Mouse (Mus musculus): ENCODE data around the gene Vac14. TPM values are rescaled to one million over a fixed set of nuclear protein-coding genes. Genes with fewer than 3 reads are reported as not detected.
A peak's percentile ranks its signal among the peaks of the same experiment; 100 is the strongest.

Vac14 gene
- total and polyA plus RNA-seq, 2 experiments from 2014 or later, result 28.1 to 36.1 TPM

DNA sequence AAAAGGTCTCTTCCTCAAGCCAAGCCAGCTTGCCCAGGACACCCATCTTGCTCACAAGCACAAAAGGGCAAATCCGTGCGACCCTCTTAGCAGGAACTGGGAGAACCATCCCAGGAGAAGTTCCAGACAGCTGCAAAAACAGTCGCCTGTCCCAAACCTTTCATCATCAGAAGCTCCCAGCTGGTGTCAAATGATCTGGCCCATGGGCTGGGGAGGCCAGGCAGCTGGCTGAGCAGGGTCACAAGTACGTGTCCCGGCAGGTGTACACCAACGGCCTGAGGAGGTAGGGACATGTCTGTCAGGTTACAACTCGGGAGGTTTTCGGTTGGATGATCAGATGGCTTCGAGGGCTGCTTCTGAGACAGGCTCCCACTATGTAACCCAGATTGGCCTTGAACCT lies 128.3 kb downstream of the Vac14 start:
- no peaks in the 10 kb centered on the region for H3K4me1 ChIP-seq (ENCODE audit: insufficient read depth)
- no peak for DNase-seq
- H3K36me3 ChIP-seq (ENCODE audit: insufficient read depth), result no peaks in the 10 kb centered on the region
- ATAC-seq, result no peak
- no peak overlapping the region for H3K4me3 ChIP-seq (ENCODE audit: low read depth, low read length)
- H3K9me3 ChIP-seq (ENCODE audit: low read length), result no peaks in the 10 kb centered on the region
- no peak for TF ChIP-seq CTCF (IDR thresholded peaks at IDR 0.05; ENCODE audit: low read depth)
- no peak overlapping the region for H3K27ac ChIP-seq (ENCODE audit: low read depth, low read length)
- no peak overlapping the region for H3K4me2 ChIP-seq (ENCODE audit: low read depth)
- H3K9ac ChIP-seq, result no peak overlapping the region
- H3K27me3 ChIP-seq (ENCODE audit: insufficient read depth, low read length), result no peaks in the 10 kb centered on the region
- 71% methylated on average over 9 of the region's 9 CpGs for WGBS

DNA sequence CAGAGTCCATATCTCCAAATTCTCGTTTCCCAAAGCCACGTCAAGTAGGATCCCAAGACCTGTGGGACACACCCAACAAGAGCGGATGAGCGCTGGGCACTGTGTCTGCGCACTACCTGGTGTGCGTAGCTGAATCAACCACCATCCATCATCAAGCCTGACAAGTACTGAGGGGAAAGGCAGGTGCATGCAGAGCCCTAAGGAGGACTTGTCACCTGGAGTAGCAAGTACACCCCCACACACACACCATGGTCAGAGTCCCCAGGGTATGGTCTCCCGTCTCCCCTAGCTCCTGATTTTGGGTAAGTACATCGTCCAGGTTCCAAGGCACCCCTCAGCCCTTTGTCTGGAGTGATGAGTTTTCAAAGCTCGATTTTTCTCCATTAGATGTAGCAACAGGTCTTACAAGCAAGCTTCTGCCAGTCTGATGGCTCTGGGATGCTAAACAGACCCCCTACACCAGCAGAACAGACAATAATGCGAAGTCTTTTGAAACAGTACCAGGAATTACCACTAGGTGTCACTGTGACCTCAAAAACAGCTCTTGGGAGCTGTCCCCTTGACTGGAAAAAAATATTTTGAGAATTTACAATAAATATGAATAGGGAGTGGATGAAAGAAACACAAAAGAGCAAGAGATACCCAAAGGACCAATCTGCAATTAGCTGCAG lies 131.2 kb downstream of the Vac14 start:
- peak; percentile 84 for ATAC-seq
- no peaks in the 10 kb centered on the region for H3K4me1 ChIP-seq (ENCODE audit: insufficient read depth)
- no peak overlapping the region for H3K4me3 ChIP-seq (ENCODE audit: low read depth, low read length)
- WGBS, result 59% methylated on average over 10 of the region's 10 CpGs
- no peak overlapping the region for H3K9ac ChIP-seq
- no peaks in the 10 kb centered on the region for H3K9me3 ChIP-seq (ENCODE audit: low read length)
- H3K27ac ChIP-seq (ENCODE audit: low read depth, low read length), result no peak overlapping the region
- TF ChIP-seq CTCF (IDR thresholded peaks at IDR 0.05; ENCODE audit: low read depth), result peak; percentile 90
- H3K4me2 ChIP-seq (ENCODE audit: low read depth), result no peak overlapping the region
- H3K36me3 ChIP-seq (ENCODE audit: insufficient read depth), result no peaks in the 10 kb centered on the region
- peak; percentile 93 for DNase-seq
- H3K27me3 ChIP-seq (ENCODE audit: insufficient read depth, low read length), result no peaks in the 10 kb centered on the region; the same call in 1 of the 2 replicates

DNA sequence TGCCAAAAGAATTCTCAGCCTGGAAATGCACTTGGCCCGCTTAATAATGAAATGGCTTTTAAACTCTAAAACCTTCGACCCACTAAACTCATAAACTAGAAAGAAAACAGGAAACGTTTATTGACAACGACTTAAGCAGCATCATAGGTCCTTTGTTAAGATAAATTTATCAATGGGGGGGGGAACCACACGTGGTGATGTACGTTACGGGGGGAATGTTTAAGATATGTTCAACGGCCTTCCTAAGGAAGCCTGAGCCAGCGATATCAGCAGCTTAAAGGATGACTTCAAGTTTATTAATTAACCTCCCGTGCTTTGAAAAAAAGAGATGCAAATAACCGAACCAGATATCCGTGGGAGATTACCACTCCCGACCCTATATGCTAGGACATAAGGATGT lies 131.9 kb downstream of the Vac14 start:
- Histone ChIP-seq H3K9ac (no peak overlapping the region), H3K27me3 (ENCODE audit: insufficient read depth, low read length) (no peaks in the 10 kb centered on the region; the same call in 1 of the 2 replicates), H3K36me3 (ENCODE audit: insufficient read depth) (no peaks in the 10 kb centered on the region), H3K9me3 (ENCODE audit: low read length) (no peaks in the 10 kb centered on the region), H3K4me3 (ENCODE audit: low read depth, low read length) (no peak overlapping the region), H3K4me2 (ENCODE audit: low read depth) (no peak overlapping the region), H3K4me1 (ENCODE audit: insufficient read depth) (no peaks in the 10 kb centered on the region), H3K27ac (ENCODE audit: low read depth, low read length) (no peak overlapping the region)
- 40% methylated on average over 13 of the region's 13 CpGs for WGBS
- ATAC-seq, result no peak
- TF ChIP-seq CTCF (IDR thresholded peaks at IDR 0.05; ENCODE audit: low read depth), result no peak
- DNase-seq, result no peak

DNA sequence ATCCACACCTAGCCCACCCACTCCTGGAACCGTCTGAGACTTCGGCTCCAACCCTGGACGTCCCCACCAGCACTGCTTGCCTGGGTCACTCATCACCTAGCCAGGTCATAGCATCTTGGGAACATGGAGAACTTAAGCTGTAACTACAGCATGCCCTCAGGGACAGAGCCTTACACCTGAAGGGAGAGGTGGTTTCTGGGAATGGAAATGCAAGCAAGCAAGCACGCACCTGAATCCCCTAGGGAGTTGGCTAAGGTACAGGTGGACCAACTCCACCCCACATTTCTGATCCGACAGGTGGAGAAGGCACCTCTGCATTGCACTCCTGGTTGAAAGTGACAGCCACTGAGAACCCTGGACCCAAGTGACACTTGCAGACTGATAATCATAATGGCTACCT lies 133.1 kb downstream of the Vac14 start:
- Histone ChIP-seq H3K4me3 (ENCODE audit: low read depth, low read length) (no peak overlapping the region), H3K36me3 (ENCODE audit: insufficient read depth) (no peaks in the 10 kb centered on the region), H3K9me3 (ENCODE audit: low read length) (no peaks in the 10 kb centered on the region), H3K9ac (no peak overlapping the region), H3K4me2 (ENCODE audit: low read depth) (no peak overlapping the region), H3K27me3 (ENCODE audit: insufficient read depth, low read length) (no peaks in the 10 kb centered on the region; the same call in 1 of the 2 replicates), H3K27ac (ENCODE audit: low read depth, low read length) (no peak overlapping the region), H3K4me1 (ENCODE audit: insufficient read depth) (no peaks in the 10 kb centered on the region)
- DNase-seq (no peak), ATAC-seq (no peak)
- WGBS, result 87% methylated on average over 5 of the region's 5 CpGs
- no peak for TF ChIP-seq CTCF (IDR thresholded peaks at IDR 0.05; ENCODE audit: low read depth)

DNA sequence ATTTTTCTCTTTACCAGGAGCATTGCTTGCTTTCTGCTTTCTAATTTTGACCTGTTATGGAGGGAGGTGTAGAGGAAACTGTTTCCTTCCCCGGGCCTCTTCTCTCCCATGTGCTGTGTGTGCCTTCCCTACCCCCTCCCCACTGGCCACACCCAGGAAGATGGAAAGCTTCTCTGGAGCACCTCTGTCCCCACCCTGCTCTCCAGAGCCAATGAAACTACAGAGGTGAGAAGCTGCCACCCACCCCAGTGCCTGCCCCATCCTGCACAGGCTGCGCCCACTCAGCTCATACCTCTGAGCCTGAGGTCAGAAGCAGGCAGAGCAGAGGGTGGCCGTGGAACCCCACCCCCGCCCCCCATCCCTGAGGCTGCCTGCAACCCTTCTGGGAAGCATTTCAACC lies 136.3 kb downstream of the Vac14 start:
- no peaks in the 10 kb centered on the region for H3K36me3 ChIP-seq (ENCODE audit: insufficient read depth)
- no peak for TF ChIP-seq CTCF (IDR thresholded peaks at IDR 0.05; ENCODE audit: low read depth)
- H3K27me3 ChIP-seq (ENCODE audit: insufficient read depth, low read length), result no peaks in the 10 kb centered on the region; the same call in 1 of the 2 replicates
- no peaks in the 10 kb centered on the region for H3K4me1 ChIP-seq (ENCODE audit: insufficient read depth)
- no peak for DNase-seq
- no peak; the same call in 1 of the 2 replicates for ATAC-seq
- H3K4me3 ChIP-seq (ENCODE audit: low read depth, low read length), result no peak overlapping the region
- H3K4me2 ChIP-seq (ENCODE audit: low read depth), result no peak overlapping the region
- no peak overlapping the region for H3K27ac ChIP-seq (ENCODE audit: low read depth, low read length)
- no peak overlapping the region for H3K9ac ChIP-seq
- WGBS, result 67% methylated on average over 4 of the region's 4 CpGs
- no peaks in the 10 kb centered on the region for H3K9me3 ChIP-seq (ENCODE audit: low read length)

DNA sequence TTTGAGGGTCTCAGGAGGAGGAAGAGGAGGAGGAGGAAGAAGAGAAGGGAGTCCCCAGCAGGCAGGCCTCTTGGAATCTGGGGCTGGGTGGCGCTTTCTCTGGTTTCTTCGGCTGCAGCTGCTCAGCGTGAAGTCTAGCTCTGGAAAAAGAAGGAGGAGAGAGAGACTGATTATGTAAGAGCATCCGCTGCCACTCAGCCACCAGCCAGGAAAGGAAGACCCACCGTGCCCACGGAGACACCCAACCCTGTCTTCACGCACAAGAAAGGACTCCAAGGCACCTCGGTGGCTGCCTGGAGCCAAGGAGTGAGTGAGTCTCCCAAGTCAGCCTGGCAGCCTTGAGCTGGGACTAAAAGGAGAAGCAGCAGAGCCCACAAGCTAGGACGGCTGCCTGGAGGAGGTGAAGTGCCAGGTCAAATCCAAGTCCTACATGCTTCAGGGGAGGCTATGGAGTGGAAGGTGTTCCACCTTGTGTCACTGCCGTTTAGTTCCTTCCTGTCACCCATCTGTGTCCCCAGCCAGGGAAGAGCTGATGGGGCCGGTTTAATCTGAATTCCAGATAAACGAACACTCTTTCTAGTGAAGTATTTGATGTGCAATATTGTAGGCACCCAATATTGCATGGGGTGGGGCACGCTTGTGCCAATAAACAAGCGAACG lies 137.3 kb downstream of the Vac14 start:
- DNase-seq (no peak), ATAC-seq (no peak)
- Histone ChIP-seq H3K9ac (no peak overlapping the region), H3K36me3 (ENCODE audit: insufficient read depth) (no peaks in the 10 kb centered on the region), H3K4me2 (ENCODE audit: low read depth) (no peak overlapping the region), H3K27me3 (ENCODE audit: insufficient read depth, low read length) (no peaks in the 10 kb centered on the region; the same call in 1 of the 2 replicates), H3K4me1 (ENCODE audit: insufficient read depth) (no peaks in the 10 kb centered on the region), H3K4me3 (ENCODE audit: low read depth, low read length) (no peak overlapping the region), H3K9me3 (ENCODE audit: low read length) (no peaks in the 10 kb centered on the region), H3K27ac (ENCODE audit: low read depth, low read length) (no peak overlapping the region)
- 59% methylated on average over 15 of the region's 15 CpGs for WGBS
- no peak for TF ChIP-seq CTCF (IDR thresholded peaks at IDR 0.05; ENCODE audit: low read depth)

DNA sequence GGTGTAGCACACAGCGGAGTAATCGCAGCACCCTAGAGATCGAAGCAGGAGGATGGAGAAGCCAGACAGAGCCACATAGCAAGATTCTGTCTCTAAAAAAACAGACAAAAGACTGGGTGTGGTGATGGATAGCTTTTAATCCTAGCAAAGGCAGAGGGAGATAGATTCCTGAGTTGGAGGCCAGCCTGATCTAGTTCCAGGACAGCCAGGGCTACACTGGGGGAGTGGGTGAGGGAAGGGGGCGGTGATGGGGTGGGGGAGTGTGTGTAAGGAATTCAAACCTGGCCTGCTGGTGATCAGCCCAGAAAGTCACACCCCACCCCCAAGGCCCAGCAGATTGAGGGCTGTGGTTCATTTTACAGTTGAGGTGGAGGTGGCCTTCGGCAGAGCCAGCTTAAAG lies 137.8 kb downstream of the Vac14 start:
- no peak overlapping the region for H3K9ac ChIP-seq

More for the DNA sequence above, 137.8 kb downstream of the Vac14 start:
- Histone ChIP-seq H3K36me3 (ENCODE audit: insufficient read depth) (no peaks in the 10 kb centered on the region), H3K4me3 (ENCODE audit: low read depth, low read length) (no peak overlapping the region), H3K27me3 (ENCODE audit: insufficient read depth, low read length) (no peaks in the 10 kb centered on the region; the same call in 1 of the 2 replicates), H3K4me2 (ENCODE audit: low read depth) (no peak overlapping the region), H3K4me1 (ENCODE audit: insufficient read depth) (no peaks in the 10 kb centered on the region), H3K9me3 (ENCODE audit: low read length) (no peaks in the 10 kb centered on the region), H3K27ac (ENCODE audit: low read depth, low read length) (no peak overlapping the region)
- DNase-seq (no peak), ATAC-seq (no peak)
- no peak for TF ChIP-seq CTCF (IDR thresholded peaks at IDR 0.05; ENCODE audit: low read depth)
- WGBS, result 90% methylated on average over 5 of the region's 5 CpGs

Data from forebrain, postnatal 0 days (tissue).